Mouse (Mus musculus): ENCODE data around the gene Spred1. TPM values are rescaled to one million over a fixed set of nuclear protein-coding genes. Genes with fewer than 3 reads are reported as not detected.

Gene Spred1
- polyA plus RNA-seq, 1 experiment = 53.5 TPM

DNA sequence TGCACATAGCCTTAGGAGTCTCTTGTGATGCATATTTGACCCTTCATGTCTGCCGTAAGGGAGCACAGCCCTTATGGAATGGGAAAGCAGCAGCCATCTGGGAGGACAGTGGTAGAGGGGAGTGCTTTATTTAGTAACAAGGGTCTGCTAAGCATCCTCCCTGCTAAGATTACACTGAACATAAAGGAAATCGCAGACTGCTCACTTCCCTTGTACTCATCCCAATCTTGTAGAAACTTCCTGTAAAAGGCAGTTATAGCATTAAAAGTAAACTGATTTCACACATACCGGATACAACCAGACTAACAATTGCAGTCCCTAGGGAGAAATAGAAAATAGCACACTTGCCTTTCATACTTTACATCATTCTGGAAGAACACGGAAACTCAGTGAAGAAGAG is 7.4 kb upstream of the Spred1 start:
- TF ChIP-seq POLR2A (IDR thresholded peaks at IDR 0.05; ENCODE audit: extremely low read depth, insufficient read depth, low read length) = no peak
- TF ChIP-seq CTCF (IDR thresholded peaks at IDR 0.05; ENCODE audit: extremely low read depth, insufficient read depth, low read length) = no peak
- Histone ChIP-seq H3K4me1 (ENCODE audit: control insufficient read depth, insufficient read depth, low read length) (peaks cover 2% of the 10 kb centered on the region), H3K27ac (ENCODE audit: insufficient read depth, low read length) (no peak overlapping the region), H3K4me3 (ENCODE audit: insufficient read depth, low read length) (no peak overlapping the region)

DNA sequence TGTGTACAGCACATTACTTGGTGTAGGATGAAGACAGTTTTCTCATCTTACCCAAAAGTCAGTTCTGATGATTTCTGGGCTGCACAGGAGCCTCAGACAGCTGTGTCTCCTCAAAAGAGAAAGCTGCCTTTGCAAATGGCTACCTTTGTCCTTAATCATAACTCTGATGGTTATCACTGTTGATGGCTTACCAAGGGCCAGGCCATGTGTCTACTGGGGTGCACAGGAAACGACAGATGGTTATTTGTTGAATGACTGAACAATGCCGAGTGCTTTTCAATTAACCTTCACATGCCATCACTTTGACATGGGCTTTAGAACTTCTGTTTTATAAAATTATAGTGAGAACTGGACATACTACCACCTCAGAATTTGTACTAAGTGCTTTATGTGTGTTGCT is 2.7 kb upstream of the Spred1 start:
- TF ChIP-seq CTCF (IDR thresholded peaks at IDR 0.05; ENCODE audit: extremely low read depth, insufficient read depth, low read length) = no peak
- no peak for TF ChIP-seq POLR2A (IDR thresholded peaks at IDR 0.05; ENCODE audit: extremely low read depth, insufficient read depth, low read length)
- Histone ChIP-seq H3K4me3 (ENCODE audit: insufficient read depth, low read length) (no peak overlapping the region), H3K27ac (ENCODE audit: insufficient read depth, low read length) (no peak overlapping the region), H3K4me1 (ENCODE audit: control insufficient read depth, insufficient read depth, low read length) (peaks cover 2% of the 10 kb centered on the region)

DNA sequence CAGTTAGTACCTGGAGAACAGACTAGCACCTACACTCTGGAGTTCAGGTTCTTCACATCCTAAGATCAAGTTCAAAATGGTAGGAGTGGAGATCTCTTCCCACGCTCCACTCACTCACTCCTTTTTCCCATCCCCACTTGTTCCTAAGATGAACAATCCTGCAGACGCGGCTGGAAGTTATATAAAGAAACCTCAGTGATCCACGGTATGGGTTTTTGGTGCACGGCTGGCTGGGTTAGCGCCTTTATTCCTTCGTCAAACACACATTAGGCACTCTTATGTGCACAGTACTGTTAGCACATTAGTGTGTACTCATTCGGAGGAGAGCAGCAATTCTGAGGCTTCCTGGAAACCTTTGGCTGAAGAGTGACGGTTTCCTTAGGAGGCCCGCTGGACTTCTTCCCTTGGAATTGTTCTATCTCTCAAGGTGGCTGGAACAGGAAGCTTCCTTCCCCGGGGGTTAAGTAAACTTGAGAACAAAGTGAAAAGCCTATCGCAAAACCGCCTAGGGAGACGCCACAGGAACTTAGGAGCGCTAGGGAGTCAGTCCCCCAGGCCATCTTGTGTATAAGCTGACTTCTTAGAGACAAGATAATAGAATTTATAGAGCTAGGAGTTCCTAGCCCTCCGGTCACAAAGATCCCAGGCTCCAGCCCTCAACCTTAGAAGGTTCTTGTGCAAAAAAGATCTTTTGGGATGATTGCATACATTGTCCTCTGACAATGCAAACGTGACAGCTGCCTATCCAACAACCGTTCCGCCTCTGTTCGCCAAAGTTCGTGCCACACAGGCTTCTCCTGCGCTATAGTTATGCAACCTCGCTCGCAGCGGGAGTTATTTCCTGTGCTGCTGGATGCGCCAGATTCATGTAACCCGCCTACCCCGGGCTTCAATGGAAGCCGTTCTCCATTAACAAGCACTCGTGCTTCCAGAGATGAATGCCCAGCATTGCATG is 1.6 kb upstream of the Spred1 start:
- Histone ChIP-seq H3K4me1 (ENCODE audit: control insufficient read depth, insufficient read depth, low read length) (no peaks in the 10 kb centered on the region), H3K4me3 (ENCODE audit: insufficient read depth, low read length) (peak overlapping the region; percentile 72), H3K27ac (ENCODE audit: insufficient read depth, low read length) (peak overlapping the region; percentile 95)
- TF ChIP-seq CTCF (IDR thresholded peaks at IDR 0.05; ENCODE audit: extremely low read depth, insufficient read depth, low read length) (no peak), POLR2A (IDR thresholded peaks at IDR 0.05; ENCODE audit: extremely low read depth, insufficient read depth, low read length) (peak; percentile 59)

DNA sequence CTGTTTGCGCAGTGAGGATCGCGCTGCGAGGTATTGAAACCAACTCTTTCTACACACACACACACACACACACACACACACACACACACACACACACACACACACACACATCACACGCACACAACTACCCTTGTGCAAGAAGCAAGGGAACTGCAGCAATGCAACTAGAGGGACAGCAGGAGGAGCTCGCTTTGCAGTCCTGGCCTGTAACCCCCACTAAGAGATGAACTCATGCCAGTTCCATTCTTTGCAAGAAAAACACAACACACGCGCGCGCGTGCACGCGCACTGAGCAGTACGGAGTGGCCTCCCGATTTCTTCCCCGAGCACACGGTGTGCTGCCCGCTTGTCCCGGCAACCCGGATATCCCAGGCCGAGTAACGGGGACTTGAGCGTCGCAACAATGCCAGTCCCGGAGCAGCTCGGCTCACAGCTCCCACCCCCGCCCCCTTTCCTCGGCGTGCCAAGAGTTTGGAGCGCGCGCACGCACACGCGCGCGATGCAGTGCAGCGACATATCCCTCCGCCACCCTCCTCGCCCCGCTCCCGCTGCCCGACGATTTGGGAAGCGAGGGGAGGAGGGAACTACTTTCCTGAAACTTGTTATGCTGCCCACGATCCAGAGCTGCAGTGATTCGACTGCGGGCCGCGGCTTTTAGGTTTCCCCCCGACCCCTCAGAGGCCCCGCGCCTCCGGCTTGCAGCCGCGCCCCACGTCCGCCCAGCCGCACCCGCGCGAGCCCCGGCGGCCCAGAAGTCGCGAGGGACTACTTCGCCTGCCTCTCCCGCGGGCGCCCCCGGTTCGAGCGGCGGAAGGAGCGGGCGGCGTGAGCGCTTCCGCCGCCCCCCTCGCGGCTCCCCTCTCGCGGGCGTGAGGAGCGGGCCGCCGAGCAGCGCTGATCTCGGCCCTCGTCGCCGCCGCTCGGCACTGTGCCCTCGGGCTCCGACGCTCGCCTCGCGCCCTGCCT is 645 bp upstream of the Spred1 start:
- Histone ChIP-seq H3K4me1 (ENCODE audit: control insufficient read depth, insufficient read depth, low read length) (no peaks in the 10 kb centered on the region), H3K4me3 (ENCODE audit: insufficient read depth, low read length) (peak overlapping the region; percentile 72), H3K27ac (ENCODE audit: insufficient read depth, low read length) (peak overlapping the region; percentile 100)
- TF ChIP-seq CTCF (IDR thresholded peaks at IDR 0.05; ENCODE audit: extremely low read depth, insufficient read depth, low read length) (peak; percentile 30; the same call in 1 of the 2 replicates), POLR2A (IDR thresholded peaks at IDR 0.05; ENCODE audit: extremely low read depth, insufficient read depth, low read length) (peak; percentile 55; the same call in 1 of the 2 replicates)

DNA sequence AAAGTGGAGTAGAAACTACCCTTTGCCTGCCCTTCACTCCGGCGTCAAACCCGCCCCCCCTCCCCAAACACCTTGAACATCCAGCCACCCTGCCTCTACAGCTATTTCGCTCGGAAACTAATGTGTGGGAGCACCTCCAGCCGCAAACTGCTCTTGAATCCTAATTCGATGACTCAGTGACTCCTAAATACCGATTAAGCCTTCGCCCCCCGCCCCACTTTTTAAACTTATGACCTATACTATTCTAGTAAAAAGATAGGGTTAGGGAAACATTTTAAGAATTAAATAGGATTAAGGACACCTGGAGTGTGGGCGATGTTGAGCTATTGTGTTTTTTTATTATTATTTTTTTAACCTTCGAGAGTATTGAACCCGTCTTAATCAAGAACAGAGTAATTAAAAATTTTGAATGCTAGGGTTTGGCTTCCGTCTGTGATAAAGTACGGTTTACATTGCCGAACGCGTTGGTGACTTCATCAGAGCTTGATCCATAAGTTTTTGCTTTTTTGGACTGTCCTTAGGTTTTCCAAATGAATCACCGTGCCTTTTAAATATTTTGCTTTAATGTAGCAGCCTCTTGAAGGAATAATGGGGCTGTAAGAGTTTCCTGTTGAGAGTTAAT is 921 bp downstream of the Spred1 start:
- no peak for TF ChIP-seq CTCF (IDR thresholded peaks at IDR 0.05; ENCODE audit: extremely low read depth, insufficient read depth, low read length)
- no peak for TF ChIP-seq POLR2A (IDR thresholded peaks at IDR 0.05; ENCODE audit: extremely low read depth, insufficient read depth, low read length)
- Histone ChIP-seq H3K4me3 (ENCODE audit: insufficient read depth, low read length) (peak overlapping the region; percentile 72), H3K4me1 (ENCODE audit: control insufficient read depth, insufficient read depth, low read length) (no peaks in the 10 kb centered on the region), H3K27ac (ENCODE audit: insufficient read depth, low read length) (peak overlapping the region; percentile 100)

DNA sequence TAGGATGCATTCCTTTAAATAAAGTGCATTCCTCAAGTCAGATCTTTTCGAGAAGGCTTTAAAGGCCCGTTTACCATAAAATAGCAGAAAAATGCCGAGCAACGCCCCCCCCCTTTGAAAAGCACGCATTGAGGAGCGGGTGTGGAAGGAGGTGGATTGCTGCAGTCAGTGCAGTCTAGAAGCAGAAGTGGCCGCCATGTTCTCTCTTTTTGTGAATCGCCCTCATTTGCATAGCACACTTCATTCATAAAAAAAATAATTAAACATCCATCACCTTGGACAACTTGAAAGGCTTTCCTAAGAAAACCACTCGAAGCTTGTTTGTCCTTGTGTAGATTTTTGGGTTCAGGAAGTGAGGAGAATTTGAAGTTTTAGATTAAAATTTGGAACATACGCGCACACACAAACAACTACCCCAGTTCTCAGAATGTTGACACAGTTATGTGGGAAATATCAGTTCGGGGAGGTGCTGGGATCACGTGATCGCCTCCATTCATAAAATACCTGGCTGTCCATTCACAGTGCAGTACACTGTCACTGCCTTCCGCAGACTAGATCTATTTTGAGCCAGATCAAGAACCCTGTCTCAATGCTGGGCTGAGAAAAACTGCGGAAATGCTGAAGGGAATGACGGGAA is 1.6 kb downstream of the Spred1 start:
- Histone ChIP-seq H3K4me3 (ENCODE audit: insufficient read depth, low read length) (peak overlapping the region; percentile 72), H3K27ac (ENCODE audit: insufficient read depth, low read length) (0 out of 2 replicates have a peak overlapping the region, but pooled peaks have one; percentile 55), H3K4me1 (ENCODE audit: control insufficient read depth, insufficient read depth, low read length) (no peaks in the 10 kb centered on the region)
- TF ChIP-seq POLR2A (IDR thresholded peaks at IDR 0.05; ENCODE audit: extremely low read depth, insufficient read depth, low read length) = no peak
- no peak for TF ChIP-seq CTCF (IDR thresholded peaks at IDR 0.05; ENCODE audit: extremely low read depth, insufficient read depth, low read length)

DNA sequence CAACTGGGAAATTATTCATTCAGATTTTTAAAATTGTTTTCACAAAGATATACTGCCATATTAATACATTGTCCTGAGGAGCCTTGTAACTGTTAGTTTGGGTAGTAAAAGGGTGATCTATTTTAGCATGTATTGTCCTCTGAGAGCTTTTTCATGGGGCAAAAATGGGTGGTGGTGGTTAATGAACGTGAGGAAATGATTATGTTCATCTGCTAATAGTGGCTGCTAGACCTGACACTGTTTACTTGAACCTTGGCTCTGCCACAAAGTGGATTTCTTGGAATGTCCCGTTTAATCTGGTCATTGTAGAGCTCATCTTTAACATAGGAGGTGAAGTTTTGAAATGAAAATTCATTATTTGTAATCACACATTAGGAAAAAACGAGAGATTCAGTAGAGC is 2.5 kb downstream of the Spred1 start:
- no peak for TF ChIP-seq POLR2A (IDR thresholded peaks at IDR 0.05; ENCODE audit: extremely low read depth, insufficient read depth, low read length)
- no peak for TF ChIP-seq CTCF (IDR thresholded peaks at IDR 0.05; ENCODE audit: extremely low read depth, insufficient read depth, low read length)
- Histone ChIP-seq H3K4me1 (ENCODE audit: control insufficient read depth, insufficient read depth, low read length) (peaks cover 2% of the 10 kb centered on the region; the same call in 1 of the 2 replicates), H3K27ac (ENCODE audit: insufficient read depth, low read length) (no peak overlapping the region), H3K4me3 (ENCODE audit: insufficient read depth, low read length) (peak overlapping the region; percentile 72; the same call in 1 of the 2 replicates)

DNA sequence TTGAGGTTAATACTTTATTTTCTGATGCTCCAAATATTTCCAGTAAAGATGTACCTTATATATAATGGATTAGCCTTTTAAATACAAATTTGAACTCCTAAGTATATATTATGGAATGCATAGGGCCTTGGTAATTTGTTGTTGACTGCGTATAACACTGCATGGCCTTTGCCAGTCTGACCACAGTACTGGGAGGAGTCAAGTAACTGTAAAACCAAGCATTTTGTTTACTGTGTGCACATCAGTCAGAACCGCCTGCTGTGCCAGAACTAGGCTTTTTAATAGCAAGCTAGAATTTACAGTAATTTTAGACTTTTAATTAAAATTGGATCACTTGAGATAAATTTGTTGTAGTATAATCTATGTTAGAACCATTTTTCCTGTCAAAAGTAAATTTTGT is 3.7 kb downstream of the Spred1 start:
- peak overlapping the region; percentile 7; the same call in 1 of the 2 replicates for H3K4me3 ChIP-seq (ENCODE audit: insufficient read depth, low read length)
- no peak for TF ChIP-seq POLR2A (IDR thresholded peaks at IDR 0.05; ENCODE audit: extremely low read depth, insufficient read depth, low read length)
- TF ChIP-seq CTCF (IDR thresholded peaks at IDR 0.05; ENCODE audit: extremely low read depth, insufficient read depth, low read length) = no peak
- H3K27ac ChIP-seq (ENCODE audit: insufficient read depth, low read length) = no peak overlapping the region

More for the DNA sequence above, 3.7 kb downstream of the Spred1 start:
- H3K4me1 ChIP-seq (ENCODE audit: control insufficient read depth, insufficient read depth, low read length) = peaks cover 2% of the 10 kb centered on the region; the same call in 1 of the 2 replicates
